Mouse (Mus musculus) embryo, embryonic 11 days (tissue): ENCODE results near the gene Nxn.

Experiments
- DNase-seq: peaks from one replicate; pipeline ENCODE4 v3.0.0-alpha.2; 2015

Gene Nxn

GRCm38 (mm10) chr11:76399587-76400330 is 819 bp upstream of the Nxn start:
- DNase-seq, result peak; percentile 74

DNA sequence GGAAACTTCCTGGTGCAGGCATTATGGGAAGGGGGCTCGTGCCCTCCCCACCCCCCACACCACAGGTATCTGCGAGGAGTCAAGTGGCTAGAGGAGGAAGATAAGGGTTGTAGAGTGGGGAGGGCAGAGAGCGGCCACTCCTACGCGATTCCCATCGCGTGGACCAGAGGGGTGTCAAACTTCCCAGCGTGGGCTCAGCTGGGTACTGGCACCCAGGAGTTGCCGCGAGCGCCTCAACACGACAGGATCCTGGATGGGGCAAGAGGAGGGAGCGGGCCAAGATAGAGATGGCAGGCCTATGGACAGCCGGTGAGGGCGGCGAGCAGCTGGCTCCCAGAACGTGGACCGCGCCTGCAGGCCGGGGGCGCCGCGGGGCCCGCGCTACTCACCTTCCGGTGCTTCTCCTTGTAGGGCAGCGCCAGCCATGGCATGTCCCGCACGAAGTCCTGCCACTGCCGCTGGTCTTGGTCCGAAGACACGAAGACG is 585 bp downstream of the Nxn start:
- DNase-seq, result peak; percentile 74

GRCm38 (mm10) chr11:76397650-76398311 is 1.2 kb downstream of the Nxn start:
- DNase-seq, result peak; percentile 82

- no peak for DNase-seq
Measured at GRCm38 (mm10) chr11:76392996-76393395, 5.9 kb downstream of the Nxn start.

GRCm38 (mm10) chr11:76392532-76392931 is 6.4 kb downstream of the Nxn start:
- no peak for DNase-seq

DNA sequence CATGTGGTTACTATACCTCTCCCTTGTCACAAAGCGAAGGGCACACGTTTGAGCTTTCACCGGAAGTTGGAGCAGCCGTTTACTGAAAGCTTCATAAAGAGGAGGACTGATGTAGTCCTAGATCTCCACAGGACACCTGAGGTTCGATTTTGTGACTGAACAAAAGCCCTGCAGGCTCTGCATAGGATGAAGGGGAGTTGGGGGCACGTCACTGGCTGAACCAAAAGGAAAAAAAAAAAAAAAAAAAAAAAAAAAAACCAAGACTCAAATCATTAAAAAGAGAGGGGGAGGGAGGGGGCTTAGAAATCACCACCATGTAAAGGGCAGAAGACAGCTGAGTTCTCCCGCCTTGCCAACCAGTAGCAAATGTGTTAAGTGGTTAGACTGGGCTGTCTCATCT is 10.2 kb downstream of the Nxn start:
- peak; percentile 46 for DNase-seq

DNA sequence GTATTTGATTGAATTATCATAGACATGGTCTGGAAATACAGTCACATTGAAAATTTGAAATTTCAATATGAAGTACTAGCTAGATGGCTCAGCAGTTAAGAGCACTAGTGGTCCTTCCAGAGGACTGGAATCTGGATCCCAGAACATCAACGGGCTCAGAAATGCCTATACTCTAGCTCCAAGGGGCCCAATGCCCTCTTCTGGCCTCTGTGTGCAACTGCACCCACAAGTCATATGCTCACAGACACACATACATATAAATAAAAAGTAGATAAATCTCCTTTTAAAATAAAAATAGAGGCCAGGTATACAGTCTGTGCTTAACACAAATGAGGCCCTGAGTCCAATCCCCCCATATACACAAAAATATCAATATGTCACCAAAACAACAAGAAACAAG is 11.8 kb downstream of the Nxn start:
- DNase-seq, result no peak

DNA sequence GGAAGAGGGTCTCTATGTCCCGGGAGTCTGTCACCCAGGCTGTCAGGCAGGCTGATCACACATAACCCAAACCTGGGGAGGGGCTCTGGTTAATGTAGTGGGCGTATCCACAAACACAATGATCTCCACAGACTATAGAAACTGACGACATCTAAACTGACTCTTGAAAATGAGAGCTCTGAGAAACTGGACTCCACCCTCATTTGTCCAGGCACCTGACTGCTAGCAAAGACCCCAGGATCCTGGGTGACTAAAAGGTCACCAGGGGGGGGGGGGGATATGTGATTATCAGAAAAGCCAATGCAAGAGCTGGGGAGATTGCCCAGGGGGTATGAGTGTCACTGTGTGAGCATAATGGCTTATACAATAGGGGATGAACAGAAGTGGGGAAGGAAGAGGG is 13.2 kb downstream of the Nxn start:
- DNase-seq, result no peak

- DNase-seq, result peak; percentile 52
Measured at GRCm38 (mm10) chr11:76385017-76385416, 13.9 kb downstream of the Nxn start.

DNA sequence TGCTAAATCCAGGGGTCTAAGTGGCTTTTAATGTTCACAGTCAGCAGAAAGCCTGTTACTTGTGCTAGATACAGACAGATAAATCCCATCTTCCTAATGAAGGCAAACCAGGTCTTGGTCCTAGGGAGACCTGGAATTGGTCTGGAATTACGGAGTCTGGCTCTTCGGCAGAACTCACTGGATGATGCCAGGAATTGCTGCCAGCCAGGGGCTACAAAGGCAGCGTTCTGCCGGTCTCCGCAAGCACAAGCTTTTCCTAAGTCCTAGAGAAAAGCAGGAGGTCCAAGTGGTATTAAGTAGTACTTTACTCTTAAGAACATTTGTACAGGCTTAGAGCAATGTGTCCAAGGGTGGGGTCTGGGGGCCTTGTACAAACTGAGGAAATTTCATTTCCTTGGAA is 14.6 kb downstream of the Nxn start:
- DNase-seq, result no peak

- DNase-seq, result peak; percentile 52
Measured at GRCm38 (mm10) chr11:76382711-76383324, 16.1 kb downstream of the Nxn start.

DNA sequence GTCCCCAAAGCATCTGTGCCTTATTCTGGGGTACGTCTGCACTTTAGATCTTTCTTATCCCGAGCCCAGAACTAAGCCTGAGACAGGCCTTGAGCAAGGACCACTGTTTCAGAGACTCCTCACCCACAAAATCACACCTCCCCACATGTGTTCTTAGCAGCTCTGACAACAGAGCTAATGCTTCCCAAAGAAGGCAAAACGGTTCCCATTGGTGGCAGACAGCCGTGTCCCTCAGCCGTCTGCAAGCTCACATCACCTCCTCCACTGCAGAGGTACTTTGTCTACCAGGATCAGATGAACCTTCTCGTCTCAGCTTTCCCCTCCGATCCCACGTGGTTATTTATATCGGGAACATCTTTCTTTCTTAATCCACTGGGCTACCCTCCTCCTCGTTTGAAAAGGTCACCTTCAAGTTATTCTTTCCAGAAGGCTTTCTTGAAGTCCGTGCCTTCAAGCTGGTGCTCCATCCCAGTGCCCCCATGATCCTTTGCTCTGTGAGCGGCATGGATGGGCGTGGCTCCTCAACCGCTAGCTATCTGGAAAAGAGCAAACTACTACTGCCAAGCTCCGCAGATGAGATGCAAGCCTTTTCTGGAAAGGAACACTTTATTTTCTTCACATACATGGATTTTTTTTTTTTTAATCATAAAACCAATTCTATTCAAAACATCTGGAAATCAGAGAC is 17.6 kb downstream of the Nxn start:
- DNase-seq, result no peak

GRCm38 (mm10) chr11:76379921-76380544 is 18.9 kb downstream of the Nxn start:
- DNase-seq, result peak; percentile 75

DNA sequence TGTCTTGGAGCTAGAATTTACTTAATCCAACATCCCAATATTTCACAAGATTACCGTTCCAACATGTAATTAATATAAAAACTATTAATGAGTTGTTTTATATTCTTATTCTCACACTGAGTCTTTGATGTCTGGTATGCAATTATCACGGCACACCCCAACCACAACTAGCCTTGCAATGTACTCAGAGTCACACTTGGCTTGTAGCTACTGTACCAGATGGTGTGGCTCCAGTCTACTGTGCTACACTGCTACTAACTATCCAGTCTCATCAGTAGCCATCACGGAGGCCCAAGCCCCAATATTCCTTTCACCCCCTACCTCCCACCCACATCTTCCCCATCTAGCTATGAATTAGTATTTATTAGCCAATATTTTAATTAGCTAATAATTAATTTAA is 22.5 kb downstream of the Nxn start:
- no peak for DNase-seq

GRCm38 (mm10) chr11:76374491-76375185 is 24.3 kb downstream of the Nxn start:
- DNase-seq, result peak; percentile 86

- DNase-seq, result no peak
Measured at GRCm38 (mm10) chr11:76372534-76372933, 26.4 kb downstream of the Nxn start.

DNA sequence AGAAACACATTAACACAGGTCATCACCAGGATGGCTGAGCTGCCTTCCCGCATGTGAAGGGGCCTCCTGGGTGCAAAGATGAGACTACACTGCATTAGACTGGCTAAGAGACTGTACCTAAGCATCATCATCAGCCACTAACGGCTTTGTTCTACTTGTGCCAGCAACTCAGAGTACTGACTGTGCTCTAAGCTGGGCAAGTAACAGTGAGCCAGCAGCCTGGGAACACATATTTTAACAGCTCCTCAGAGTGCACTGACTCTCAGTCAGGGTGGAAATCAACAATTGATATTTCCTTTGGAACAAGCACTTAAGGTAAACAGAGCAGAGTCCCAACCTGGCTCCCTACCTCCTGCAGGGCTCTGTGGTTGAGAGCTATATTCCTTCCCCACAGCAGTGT is 26.8 kb downstream of the Nxn start:
- DNase-seq, result no peak

DNA sequence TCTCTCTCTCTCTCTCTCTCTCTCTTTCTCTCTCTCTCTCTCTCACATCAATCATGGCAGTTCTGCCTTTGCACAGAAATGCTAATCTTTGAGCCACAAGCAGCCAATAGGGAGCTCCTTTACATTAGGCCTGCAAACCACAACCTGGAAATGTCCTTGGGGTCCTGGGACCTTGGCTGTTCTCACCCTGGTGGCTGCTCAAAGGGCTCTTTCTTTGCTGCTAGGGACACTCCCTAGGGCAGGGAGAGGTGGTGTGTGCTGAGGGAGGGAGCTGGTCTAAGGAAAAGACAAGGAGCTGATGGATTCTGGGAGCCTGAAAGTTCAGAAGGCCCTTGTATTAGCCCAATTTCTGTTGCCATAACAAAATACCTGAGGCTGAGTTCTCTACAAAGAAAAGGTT is 28.4 kb downstream of the Nxn start:
- DNase-seq, result no peak

DNA sequence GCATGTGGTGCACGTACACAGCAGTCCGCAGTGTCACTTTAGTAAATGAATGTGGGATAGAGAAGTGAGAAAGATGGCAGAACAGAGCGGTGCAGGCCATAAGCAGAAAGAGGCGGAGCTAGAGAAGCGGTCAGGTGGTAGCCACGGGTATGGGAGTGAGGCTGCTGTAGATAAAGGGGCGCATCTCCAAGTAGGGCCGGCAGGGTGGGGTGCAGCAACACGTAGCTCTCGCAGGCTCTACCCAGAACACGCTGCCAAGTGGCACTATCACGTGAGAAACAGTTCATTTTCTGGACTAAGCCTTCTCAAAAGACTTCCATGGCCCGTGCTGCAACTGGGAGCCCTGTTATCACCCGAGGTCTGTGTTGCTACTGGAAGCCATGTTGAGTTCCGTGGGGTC is 32.2 kb downstream of the Nxn start:
- DNase-seq, result no peak

DNA sequence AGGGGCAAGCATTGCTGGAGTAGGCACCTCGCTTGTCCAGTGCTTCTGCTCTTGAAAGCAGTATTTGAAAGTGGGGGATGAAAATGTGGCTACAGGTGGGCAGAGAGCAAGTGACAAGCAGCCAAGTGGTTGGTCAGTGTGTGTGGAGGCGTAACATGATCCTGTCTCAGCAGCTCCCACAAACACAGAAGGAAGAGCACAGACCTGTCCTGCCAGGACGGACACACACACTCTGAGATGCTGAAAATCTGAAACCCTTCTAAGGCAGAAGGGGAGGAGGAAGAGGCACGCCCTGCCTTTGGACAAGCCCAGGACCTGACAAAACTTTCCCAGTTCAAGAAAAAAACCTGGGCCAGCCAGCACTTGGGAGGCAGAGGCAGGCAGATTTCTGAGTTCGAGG is 34.9 kb downstream of the Nxn start:
- DNase-seq, result no peak

- peak; percentile 49 for DNase-seq
Measured at GRCm38 (mm10) chr11:76363636-76364035, 35.3 kb downstream of the Nxn start.

- peak; percentile 79 for DNase-seq
Measured at GRCm38 (mm10) chr11:76363178-76363577, 35.8 kb downstream of the Nxn start.
